Mouse (Mus musculus) cerebellum, adult 9-10 months (tissue): ENCODE measurements around the gene Svs2.
"Not testable (repeated sequence)": the region's sequence is repeated elsewhere in the genome, so short reads cannot be mapped to it uniquely, and the experiment has no call there.

Experiments
- DNase-seq: peaks from one replicate; pipeline ENCODE4 v3.0.0; 2022

Svs2 gene

DNA sequence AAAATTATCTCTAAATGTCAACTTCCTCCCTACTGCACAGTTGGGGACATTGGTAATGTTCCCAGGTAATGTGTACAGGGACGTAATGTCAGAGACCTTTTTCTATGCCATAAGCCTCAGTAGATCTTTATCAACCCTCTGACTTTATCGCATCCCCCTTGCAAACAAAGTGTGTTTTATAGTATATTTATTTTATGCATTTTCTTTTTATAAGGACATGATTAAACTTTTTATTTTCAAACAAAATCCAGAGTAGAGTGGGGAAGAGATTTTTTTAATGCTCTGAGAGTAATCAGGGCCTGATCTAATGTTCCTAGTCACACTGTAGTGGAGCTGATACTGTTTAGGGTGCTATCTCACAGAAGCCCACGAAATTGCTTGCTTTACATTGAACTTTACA, at the start of gene Svs2:
TSS of gene Svs2 (minus strand) at position 101 of the 400 bp plus-strand sequence.
- no peak for DNase-seq

DNA sequence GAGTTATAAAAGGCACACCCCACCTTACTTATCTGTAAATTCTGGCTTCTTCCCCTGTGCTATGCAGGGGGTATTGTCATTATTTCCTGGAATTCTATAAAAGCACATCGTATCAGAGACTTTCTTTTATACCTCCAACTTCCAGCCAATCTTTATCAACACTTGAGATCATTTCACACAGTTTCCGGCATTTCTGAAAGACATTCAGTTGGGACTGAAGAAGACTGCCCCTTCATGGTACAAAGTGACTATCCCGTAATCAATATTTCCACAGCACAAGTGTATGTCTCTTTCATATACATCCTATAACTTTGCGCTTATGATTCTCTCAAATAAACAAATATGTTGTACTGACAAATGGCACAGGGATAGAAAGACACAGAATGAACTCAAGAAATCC, 40.1 kb upstream of the Svs2 start, which contains the start of gene Svs4:
TSS of gene Svs4 (minus strand) at position 101 of the 400 bp plus-strand sequence.
- no peak for DNase-seq

DNA sequence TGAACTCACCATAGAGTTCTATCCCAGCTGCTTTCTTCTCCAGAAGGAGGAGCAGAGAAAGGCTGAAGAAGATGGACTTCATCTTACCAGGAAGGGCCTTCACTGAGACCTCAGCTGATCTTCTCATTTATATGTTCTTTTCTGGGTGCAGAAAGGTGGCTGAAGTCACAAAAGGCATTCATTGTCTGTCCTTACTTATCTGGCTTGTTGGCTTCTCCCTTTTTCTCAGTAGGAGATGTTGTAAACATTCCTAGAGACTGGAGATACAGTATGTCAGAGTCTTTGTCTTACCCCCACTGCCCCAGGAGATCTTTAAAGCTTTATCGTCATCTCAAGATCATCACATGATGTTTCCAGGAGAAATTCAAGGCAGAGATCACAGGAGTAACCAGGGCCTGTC, 18.3 kb upstream of the Svs2 start, which contains the start of gene Svs3b:
TSS of gene Svs3b (minus strand) at position 101 of the 400 bp plus-strand sequence.
- not testable (repeated sequence) for DNase-seq

DNA sequence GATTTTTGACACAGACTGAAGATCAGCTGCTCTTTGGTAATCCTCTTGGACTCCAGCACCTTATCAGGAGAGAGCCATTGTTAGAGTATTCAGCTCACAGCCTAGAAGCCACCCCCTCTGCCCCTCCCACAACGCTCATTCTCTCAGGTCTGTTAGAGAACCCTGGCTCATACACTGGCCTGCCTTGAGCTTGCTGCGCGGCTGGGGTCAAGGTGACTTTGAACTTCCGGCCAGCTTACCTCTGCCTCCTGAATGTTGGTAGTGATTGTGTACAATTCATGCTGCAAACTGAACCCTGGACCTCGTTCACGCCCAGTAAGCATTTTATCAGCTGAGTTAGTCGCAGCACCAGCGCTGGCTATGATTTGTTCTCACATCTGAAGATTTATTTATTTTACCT, 5.6 kb downstream of the Svs2 start:
- no peak for DNase-seq

DNA sequence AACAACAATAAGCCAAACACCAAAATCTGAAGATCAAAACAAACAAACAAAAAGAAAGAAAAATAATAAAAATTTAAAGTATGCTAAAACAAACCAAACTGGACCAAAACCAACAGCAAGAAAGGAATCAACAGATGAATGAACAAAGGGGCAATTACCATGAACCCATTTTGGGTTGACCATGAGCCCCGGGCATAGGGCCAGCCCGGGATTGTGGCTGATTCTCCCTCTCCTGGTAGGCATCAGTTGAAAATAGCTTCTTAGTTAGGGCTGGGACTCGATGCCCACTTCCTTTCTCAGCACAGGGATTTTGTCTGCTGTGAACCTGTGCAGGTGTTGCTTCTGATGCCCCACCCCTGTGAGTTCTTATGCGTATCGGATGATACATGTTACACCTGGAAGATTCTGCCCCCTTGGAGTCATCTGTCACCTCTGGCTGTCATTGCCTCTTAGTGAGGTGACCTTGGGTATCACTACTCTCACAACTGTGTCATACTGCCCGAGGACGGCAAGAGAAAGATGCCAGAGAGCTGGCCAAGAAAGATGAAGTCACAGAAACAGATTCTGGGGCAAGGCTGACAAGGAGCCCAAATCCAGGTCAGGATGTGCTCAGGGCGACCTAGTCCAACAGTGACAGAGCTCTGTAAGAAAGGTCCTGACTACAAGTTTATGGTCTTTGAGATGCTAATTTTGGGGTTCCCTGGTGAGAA, 9.8 kb downstream of the Svs2 start:
- DNase-seq = no peak

DNA sequence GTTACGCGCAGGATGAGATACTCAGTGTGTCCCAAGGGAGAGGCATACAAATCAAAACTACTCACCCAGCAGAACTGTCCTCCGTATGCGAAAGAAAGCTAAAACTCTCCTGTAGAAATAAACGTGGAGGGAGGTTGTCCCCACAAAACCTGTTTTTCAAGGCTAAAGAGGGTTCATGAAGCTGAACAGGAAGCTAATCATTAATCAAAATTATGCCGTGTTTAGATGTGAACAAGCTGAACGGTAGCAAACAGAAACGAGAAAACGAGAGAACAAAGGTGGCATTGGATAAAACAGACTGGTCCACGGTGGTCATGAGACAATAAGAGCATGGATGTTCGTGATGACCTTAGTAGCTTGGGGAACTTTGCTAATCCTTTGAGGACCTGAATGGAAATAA, 16.7 kb downstream of the Svs2 start, which contains the start of gene Wfdc15b:
TSS of gene Wfdc15b (minus strand) at position 139 of the 400 bp plus-strand sequence.
- DNase-seq = no peak

DNA sequence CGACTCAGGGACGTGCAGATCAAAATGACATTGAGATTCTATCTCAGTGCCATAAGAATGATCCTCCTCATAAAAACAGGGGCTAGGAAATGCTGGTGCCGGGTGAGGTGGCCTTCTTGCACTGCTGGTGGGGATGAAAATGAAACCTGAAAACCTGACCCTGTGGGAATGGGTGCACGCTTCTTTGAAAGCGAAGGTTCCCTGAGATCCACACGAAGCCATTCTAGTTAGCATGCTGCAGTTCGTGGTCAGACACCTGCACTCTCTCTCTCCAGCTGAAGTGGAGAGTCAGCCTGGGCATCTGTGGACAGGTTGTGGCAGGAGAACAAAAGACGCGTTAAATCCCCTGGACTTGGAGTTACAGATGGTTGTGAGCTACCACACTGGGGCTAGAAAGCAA, 19.0 kb downstream of the Svs2 start:
- no peak for DNase-seq

DNA sequence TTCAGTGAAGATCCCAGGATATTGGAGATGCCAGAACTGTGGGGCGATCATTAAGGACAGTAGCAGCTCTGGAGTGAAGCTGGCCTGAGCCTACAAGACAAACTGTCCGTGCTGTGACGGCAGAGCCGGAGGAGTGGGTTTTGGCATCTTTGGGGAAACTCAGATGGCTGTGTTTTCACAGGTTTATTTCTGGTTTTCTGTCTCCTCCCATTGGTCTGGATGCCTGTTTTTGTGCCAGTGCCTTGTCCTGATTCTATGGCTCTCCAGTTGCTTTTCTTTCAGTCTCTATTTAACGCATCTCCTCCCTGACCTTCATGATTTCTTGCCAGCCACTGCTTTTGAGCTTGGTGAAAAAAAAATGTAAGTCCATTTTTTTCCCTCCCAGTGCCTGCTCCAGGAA, 25.6 kb downstream of the Svs2 start:
- DNase-seq = no peak

DNA sequence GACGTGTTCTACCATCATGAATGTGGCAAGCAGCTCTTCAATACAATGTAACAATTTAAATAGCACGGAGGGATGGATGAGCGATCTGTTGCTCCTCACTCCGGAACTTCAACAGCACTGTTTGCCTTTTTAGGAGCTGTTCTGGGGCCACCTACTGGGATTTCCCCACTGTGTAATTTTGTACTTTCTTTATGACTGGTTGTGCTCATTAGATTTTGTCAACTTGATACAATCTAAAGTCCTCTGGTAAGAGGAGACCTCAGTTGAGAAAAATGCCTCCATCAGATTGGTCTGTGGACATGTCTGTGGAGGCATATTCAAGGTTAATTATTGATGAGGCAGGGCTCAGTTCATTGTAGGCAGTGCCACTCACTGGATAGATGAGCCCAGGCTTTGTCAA, 27.4 kb downstream of the Svs2 start:
- no peak for DNase-seq

DNA sequence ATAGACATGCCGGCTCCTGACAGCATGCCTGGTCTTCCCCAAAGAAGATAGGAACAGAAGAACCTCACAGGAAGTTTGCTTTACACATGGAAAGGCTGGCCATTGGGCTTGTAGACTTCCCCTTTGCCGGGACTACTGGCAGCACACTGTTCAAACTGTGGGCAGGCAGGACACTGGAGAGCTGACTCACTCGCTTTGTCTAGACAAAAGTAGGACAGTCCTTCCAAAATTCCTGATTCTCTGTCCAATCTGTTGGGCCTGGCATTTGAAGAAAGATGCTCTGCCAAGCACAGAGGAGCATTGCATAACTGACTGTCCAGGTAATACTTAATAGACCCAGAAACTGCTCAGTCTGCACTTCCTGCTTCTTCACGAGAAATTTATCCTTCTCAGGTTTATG, 31.6 kb downstream of the Svs2 start:
- DNase-seq = peak; percentile 91

DNA sequence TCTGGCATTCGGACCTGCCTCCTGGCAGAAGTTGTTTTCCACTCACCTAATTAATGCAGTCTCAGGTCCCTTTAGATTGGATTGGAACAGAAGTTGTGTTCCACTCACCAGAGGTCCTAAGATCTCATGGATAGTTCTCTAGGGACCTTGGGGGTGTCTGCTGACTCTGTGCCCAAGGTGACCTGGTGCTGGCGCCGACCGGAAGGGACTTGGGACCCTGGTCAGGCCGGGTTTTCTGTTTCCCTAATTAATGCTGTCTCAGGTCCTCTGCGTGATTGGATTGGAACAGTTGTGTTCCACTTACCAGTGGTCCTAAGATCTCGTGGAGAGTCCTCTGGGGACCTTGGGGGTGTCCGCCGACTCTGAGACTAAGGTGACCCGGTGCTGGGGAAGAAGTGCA, 32.3 kb downstream of the Svs2 start:
- DNase-seq = peak; percentile 7

DNA sequence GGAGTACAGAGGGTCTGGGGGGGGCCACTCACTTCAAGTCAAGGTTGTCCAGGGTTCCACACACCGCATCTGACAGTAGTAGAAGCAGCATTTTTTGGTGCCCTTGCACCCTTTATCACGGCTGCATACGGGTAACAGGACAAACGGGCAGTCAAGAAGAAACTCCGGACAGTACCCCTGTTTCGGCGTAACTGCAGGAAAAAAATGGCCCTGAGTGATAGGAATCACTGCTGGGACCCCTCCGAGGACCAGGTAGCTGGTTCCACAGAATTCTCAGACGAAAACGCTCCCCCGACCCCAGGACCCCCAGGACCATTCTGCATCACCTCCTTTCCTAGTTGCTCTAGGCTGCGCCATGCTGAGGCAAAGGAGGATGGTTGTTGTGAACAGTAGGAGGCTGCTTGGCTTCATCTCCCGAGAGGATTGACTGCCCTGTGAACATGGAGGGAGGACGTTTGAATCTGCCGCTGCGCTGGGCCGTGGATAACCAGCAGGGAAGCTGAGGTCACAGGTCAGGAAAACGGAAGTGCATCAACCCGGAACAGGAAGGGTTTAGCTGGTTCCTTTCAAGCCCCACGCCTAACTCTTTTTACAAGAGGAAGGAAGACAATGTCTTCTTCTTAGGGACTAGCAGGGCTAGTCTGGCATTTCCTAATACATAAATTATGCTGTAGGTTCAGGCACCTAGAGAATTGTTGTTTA, 38.5 kb downstream of the Svs2 start, which contains the start of gene Wfdc15a:
TSS of gene Wfdc15a (minus strand) at position 505 of the 702 bp plus-strand sequence.
- DNase-seq = no peak

DNA sequence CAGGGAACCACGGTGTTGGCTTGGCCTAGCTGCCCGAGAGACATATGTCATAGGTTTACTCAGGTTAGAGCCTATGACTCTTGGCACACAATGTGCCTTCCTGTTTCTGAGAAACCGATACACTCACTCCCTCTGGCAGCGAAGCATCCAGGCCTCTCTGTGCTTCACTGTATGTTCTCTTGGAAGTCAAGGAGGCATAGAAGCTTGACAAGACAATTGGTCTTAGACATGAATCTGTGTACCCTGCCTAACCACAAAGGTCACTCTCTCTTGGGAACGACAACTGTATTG, 41.6 kb downstream of the Svs2 start:
- DNase-seq = no peak

DNA sequence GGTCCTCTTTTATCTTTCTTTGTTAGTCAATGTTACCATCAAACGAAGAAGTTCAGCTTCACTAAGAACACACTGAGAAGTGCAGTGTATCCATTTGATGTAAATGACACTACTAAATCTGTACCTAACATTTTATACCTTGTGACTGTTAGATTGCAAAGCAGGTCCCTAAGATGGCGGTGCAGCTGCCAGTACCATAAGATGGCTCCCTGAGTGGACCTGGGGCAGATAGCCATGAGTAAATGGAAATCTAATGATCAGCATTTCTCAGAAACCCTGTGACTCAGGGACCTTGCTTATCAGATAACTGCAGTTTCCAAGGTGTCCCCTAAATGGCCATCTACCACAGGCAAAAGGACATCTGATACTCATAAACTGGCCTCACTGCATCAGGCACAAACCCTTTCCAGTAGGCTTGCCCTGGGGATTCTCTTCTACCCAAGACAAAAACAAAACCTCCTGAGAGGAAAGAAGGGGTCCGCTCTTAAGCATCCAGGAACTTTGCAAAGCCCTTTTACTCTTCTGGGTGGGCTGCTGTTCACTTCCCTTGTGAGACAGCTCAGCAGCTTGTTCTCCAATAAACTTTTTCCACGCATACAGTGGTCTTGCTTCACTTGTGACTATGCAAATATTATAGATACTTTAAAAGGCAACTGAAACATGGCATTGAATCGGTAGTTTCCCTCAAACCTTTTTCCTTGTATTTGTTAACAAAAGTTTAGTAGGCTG, 42.1 kb downstream of the Svs2 start:
- no peak for DNase-seq

DNA sequence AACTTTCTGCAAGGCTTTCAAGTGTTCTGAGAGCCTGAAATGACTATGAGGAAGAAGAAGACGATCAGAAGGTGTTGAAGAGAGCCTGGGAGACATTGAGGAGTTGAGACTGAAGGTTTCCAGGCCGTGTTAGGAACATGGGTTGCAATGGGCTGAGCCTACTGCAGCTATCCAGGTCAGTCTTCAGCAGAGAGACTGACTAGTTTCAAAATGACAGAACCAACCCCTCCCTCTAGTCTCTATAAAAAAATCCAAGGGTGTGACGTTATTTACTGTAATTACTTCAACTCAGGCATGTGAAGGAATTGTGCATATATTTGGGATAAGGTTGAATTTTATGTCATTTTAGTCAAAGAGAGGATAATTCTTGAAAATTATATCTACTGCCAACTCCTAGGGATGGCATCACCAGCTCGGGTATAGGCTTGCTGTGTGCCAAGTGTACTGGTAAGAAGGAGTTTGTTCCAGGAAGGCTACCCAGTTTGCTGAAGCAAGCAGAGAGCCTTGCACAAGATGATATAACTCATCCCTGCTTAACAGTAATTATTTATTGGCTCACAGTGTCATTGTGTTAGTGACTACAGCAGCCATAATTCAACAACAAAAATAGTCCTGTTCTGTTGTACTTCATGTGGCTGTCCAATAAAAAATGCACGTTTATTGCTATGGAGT, 43.2 kb downstream of the Svs2 start:
- DNase-seq = no peak

DNA sequence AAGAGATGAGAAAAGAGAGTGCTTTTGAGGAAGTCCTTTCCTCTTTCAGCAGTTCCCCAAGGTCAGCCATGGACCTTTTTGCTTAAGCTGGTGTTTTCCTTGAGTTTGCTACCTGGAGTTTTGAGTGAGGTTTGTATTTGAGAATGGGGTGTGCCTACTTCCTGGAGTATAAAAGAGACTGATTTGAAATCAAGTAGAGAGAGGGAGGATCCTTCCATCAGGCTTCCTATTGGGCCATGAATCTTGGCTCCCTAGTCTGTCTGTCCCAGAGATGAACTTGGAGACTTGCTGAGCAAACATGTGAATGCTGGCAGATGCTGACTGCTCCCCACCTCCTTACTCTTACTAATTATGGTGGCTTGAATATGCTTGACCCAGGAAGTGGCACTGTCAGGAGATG, 46.0 kb downstream of the Svs2 start:
- DNase-seq = no peak

DNA sequence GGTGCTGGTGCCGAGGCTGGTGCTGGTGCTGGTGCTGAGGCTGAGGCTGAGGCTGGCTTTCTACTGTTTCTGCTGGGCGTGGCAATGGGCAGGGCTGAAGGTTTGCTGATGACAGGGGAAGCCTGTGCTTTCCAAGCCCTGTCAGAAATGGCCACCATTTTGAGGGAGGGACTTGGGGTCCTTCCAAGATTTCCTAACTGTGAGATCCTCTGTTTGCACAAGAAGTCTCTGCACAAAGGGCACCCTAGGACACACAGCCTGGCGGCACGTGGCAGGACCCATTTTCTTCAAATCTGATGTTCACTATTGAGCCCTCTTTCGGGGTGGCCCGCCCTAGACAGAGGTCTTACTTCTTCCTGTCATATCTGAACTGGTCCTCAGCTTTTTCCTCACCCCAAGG, 47.7 kb downstream of the Svs2 start, which contains the start of gene Wfdc12:
TSS of gene Wfdc12 (minus strand) at position 33 of the 400 bp plus-strand sequence.
- no peak for DNase-seq

DNA sequence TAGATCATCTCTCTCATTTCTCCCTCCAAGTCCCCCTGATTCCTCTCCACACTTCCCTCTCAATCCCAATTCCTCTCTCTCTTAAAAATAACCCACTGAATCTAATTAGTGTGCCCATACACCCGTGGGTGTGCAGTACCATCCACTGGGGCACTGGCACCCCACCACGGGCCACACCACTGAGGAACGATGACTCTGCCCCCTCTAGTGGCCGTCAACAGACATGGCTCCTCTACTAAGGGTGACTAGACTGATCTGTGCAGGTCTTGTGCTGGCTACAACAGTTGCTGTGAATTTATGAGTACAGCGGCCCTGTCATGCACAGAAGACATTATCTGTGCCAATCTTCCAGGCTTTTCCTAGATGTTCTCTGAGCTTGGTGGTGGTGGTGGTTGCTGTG, 49.5 kb downstream of the Svs2 start:
- DNase-seq = no peak
